Mouse (Mus musculus) kidney, postnatal 10 days (tissue): ENCODE data around the gene Ccdc34.

Experiments used
- DNase-seq: peaks from one replicate; pipeline ENCODE4 v3.0.0; 2021; ENCODE audit warnings: mixed read lengths

Ccdc34 gene

DNA sequence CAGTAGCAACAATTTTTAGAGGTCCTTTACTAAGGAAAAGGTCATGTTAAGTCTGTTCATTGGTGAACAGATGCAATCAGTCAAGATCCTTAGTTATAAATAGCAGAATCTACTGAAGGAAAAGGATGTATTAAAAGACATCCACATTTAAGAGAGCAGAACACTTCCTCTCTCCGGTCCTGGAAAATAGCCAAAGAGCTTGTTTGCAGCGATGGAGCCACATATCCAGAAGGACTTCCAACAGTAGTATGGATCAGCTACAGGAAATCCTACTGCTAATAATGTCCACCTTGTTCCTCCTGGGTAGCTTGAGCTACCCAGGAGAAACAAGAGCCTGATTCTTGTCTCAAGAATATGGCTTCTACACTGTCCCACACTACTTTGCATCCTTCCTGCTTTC, 205.2 kb downstream of the Ccdc34 start:
- no peak for DNase-seq
